Mouse (Mus musculus) right cerebral cortex, postnatal 36 days (tissue): ENCODE data around the gene Slc34a3.
"Not testable (repeated sequence)": the region's sequence is repeated elsewhere in the genome, so short reads cannot be mapped to it uniquely, and the experiment has no call there.

ENCODE experiments used
- DNase-seq, 2 experiments: peaks; one replicate each; pipeline ENCODE4 v3.0.0; 2022; ENCODE audit warnings: low spot score in 2 of 2, mixed read lengths in 1 of 2

Gene Slc34a3

GRCm38 (mm10) chr2:25234050-25234449, at the start of gene Slc34a3:
TSS of gene Slc34a3 (minus strand) at chr2:25234364.
- DNase-seq: no peak

DNA sequence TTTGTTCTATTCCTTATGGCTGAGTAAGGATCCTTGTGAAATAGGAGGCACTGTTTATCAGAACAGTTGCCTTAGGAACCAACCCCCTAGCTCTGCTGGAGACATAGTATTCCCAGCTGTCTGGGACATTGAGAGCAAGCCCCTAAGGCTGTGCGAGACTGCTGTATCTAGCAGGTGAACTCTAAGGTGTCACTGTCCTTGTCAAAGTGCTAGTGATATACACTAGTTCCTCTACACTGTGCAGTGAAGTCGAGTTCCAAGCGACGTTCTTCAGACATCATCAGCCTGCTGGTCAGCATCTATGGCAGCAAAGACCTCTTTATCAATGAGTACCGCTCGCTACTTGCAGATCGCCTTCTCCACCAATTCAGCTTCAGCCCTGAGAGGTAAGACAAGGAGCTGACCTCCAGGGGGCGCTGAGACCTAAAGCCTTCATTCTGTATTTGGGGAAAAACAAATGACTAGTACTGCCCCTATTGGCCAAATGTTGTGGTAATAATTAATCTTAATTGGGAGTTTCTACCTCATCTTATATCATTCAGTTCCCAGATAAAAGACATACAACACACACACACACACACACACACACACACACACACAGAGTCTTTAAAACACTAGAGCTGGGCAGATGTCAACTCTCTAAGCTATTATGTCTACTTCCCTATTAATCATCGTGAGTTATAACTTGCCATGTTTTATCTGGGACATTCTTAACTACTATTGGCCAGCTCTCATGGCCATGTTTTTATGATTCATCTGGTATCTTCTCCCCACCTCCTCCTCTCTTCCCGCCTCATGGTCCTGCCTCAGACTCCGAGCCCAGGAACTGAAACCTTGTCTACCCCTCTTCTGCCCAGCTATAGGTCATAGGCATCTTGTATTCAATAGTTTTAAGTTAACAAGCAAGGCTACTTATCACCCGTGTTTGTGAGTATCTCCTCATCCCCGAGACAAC, 45.0 kb upstream of the Slc34a3 start:
- peak in 1 of 2 experiments; percentile 39 for DNase-seq

GRCm38 (mm10) chr2:25273010-25273409, 38.8 kb upstream of the Slc34a3 start:
- no peak for DNase-seq

- DNase-seq: no peak
Measured at GRCm38 (mm10) chr2:25272515-25272914, 38.4 kb upstream of the Slc34a3 start.

GRCm38 (mm10) chr2:25271827-25272511, 37.8 kb upstream of the Slc34a3 start, which contains the start of the genes Ssna1 and Anapc2:
TSS of gene Ssna1 (minus strand) at chr2:25272438.
TSS of gene Anapc2 (plus strand) at chr2:25272478.
- peak; percentile 95 to 97 for DNase-seq

DNA sequence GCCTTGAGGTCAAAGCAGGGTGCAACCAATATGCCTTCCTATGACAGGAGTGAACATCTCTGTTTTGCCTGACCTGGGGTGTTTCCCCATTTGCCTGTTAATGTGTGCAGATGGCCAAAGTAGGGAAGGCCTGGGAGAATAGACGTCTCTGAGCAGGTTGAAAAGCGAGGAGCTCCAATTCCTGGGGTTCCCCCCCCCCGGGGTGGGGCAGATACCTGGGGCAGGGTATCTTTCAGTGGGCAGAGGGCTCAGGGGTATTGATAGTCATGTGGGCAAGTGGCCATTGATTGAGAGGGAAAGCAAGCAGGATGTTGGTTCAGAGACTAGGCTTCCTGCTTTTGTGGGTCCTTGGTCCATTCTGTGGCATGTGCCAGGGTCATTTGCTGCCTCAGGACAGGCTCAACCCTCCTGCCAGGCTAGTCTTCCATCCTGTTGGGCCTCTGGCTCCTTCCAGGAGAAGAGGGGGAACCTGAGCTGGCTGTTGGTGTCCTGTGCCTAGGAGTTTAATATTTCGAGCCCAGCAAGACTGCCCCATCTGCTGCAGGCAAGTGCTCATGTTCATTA, 33.7 kb upstream of the Slc34a3 start:
- no peak for DNase-seq

DNA sequence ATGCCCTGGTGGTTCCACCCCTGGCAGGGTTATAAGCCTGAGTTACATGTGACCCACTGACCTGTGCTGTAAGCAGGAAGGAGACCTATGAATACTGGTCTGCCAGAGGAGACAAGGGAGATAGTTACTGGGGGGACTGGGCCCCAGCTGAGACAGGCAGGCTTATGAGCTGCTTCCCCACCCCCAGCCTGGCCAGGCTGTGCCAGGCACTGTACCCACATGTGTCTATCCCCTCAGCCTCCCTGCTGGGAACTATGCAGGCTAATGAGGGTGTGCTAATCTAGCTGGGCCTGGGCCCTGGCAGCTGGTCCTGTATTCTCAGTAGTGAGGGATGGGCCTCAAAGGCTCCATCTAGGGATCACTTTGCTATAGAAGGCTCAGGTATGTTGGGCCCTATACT, 33.1 kb upstream of the Slc34a3 start:
- no peak for DNase-seq

DNA sequence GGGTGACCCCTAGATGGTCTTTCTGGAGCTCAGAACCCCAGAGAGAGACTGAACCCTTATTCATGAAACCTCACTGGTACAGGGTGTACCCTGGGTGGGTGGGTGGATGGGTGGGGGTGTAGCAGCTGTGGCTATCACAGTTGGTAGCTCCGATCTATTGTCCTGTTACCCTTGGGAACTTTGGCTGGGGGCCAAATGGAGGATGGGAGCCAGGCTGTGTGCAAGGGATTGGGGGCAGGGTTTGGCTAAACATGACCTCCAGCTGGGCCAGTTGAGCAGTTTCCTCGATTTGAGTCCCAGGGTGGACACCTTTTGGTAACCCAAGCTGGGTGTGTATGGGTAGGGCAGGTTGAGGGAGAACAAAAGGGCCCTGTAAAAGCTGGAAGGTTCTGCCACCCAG, 32.6 kb upstream of the Slc34a3 start:
- no peak for DNase-seq

- DNase-seq: no peak
Measured at GRCm38 (mm10) chr2:25265897-25266656, 31.9 kb upstream of the Slc34a3 start.

- DNase-seq: no peak
Measured at GRCm38 (mm10) chr2:25264851-25265250, 30.7 kb upstream of the Slc34a3 start.

GRCm38 (mm10) chr2:25264286-25264660, 30.1 kb upstream of the Slc34a3 start:
- DNase-seq: no peak

- DNase-seq: no peak
Measured at GRCm38 (mm10) chr2:25263623-25264285, 29.6 kb upstream of the Slc34a3 start.

DNA sequence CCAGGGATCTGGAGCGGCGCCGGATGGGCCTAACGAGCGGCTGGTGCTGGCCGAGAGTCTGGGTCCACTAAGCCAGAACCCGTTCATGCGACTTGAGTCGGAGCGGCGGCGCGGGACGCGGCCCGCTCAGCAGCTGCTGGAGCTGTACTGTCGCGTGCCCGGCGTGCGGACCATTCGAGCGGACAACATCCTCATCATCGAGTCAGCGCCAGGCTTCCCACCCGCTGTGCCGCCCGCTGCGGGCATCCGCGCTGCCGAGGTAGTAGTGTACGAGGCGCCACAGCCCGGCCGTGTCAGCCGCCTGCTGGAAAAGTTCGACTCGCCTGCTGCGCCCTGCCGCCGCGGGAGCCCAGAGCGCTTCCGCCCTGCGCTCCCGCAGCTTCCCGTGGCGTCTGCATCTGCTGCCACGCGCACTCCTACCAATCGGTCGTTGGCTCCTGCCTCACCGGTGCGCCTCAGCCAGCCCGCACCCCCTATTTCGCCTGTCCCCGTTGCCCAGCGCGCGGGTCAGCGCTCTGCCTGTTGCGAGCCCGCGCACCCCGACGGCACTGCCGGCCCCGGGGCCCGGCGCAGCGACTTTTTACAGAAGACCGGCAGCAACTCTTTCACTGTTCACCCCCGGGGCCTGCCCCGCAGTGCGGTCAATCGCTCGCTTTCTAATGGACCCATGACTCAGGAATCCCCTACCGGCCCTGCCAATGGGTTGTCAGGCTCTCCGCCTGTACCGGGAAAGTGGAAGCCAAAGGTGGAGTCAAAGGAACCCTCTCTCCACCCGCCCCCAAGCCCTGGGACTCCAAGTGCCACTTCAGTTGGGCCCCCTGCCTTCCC, 28.8 kb upstream of the Slc34a3 start:
- DNase-seq: no peak

GRCm38 (mm10) chr2:25262291-25262767, 28.2 kb upstream of the Slc34a3 start, which contains the start of gene Tprn:
TSS of gene Tprn (plus strand) at chr2:25262618.
- peak; percentile 94 to 97 for DNase-seq

GRCm38 (mm10) chr2:25261870-25262269, 27.7 kb upstream of the Slc34a3 start:
- peak in 1 of 2 experiments; percentile 42 for DNase-seq

DNA sequence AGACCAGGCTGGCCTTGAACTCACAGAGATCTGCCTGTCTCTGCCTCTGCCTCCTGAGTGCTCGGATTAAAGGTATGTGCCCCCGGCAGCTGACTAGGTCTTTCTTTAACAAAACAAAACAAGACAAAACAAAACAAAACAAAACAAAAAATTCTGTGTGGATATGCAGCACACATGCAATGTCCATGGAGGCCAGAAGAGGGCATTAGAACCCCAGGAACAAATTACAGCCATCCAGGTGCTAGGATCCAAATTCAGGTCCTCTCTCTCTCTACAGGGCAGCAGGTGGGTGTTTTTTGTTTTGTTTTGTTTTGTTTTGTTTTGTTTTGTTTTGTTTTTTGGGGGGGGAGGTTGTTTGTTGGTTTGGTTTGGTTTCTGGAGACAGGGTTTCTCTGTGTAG, 24.7 kb upstream of the Slc34a3 start:
- DNase-seq: no peak

- DNase-seq: not testable (repeated sequence)
Measured at GRCm38 (mm10) chr2:25257250-25257649, 23.1 kb upstream of the Slc34a3 start.

- not testable (repeated sequence) for DNase-seq
Measured at GRCm38 (mm10) chr2:25256443-25257109, 22.4 kb upstream of the Slc34a3 start.

DNA sequence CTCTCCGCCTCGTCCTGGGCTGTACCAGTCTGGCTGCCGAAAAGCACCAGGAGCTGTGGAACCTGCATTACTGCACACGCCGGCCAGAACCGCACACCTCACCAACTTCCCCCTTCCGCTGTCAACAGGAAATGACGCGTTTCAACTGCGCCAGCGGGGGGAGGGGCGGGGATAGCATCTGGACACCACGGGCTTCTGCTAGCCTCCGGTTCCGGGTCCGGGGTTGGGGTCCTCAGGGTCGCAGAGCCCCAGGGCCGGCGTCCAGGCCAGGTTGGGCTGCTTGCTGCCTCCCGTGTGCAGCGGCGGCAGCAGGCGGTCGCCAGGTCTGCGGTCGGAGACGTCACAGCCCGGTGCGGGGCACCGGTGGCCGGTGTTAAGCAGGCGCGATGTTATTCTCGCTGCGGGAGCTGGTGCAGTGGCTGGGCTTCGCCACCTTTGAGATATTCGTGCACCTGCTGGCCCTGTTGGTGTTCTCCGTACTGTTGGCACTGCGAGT, 21.2 kb upstream of the Slc34a3 start, which contains the start of gene Tmem203:
Gene Tmem203 (plus strand): TSS at position 156 of the 496 bp plus-strand sequence.
- peak; percentile 75 to 77 for DNase-seq
